ENCODE assay signal across 17 mouse cellular contexts in the genomic region with DNA sequence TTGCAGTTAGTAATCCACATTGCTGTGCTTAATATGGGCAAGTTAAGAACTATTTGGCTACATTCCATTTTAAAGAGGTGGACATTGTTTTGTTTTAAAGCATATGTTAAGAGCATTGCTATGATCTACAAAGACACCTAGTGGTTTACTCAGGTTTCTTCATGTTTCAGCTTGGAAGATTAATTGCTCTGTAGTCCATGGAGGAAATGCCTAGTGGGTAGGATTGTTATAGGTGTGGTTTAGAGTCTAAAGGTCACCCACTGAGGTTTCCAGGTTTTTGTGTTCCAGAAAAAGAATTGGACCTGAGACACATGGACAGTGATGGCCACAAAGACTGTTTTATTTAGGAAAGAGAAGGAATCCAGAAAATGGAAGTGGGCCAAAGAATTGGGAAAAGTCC.
"Had no signal": no experiment of that assay in that cellular context is flagged by ENCODE, and none has a peak within 500 bp of the region (broad histone marks: within the 10 kb centered on the region; RNA-seq: fewer than 3 reads in every experiment).

No protein-coding gene starts in this region.

- H3K4me1 ChIP-seq: kidney, embryonic 15.5 days; limb, embryonic 12.5 days; limb, embryonic 15.5 days; liver, embryonic 13.5 days; neural tube, embryonic 12.5 days; neural tube, embryonic 15.5 days had no signal

- DNase-seq: kidney, postnatal 25 days; left cerebral cortex, postnatal 4 days; liver, embryonic 13.5 days; lung, adult 2 months; lung, postnatal 14 days; lung, postnatal 4 days; midbrain, embryonic 14.5 days; right cerebral cortex, adult 18-20 months; right cerebral cortex, postnatal 14 days; right cerebral cortex, postnatal 4 days; thymus, postnatal 25 days had no signal

- H3K36me3 ChIP-seq: kidney, embryonic 15.5 days; limb, embryonic 12.5 days; limb, embryonic 15.5 days; liver, embryonic 13.5 days; neural tube, embryonic 12.5 days; neural tube, embryonic 15.5 days had no signal

- H3K4me3 ChIP-seq: kidney, embryonic 15.5 days; limb, embryonic 12.5 days; limb, embryonic 15.5 days; liver, embryonic 13.5 days; neural tube, embryonic 12.5 days; neural tube, embryonic 15.5 days had no signal

- H3K9ac ChIP-seq: kidney, embryonic 15.5 days; limb, embryonic 12.5 days; limb, embryonic 15.5 days; liver, embryonic 13.5 days; neural tube, embryonic 12.5 days; neural tube, embryonic 15.5 days had no signal

- H3K9me3 ChIP-seq: kidney, embryonic 15.5 days; limb, embryonic 12.5 days; limb, embryonic 15.5 days; liver, embryonic 13.5 days; neural tube, embryonic 12.5 days; neural tube, embryonic 15.5 days had no signal

- H3K27me3 ChIP-seq: kidney, embryonic 15.5 days; limb, embryonic 12.5 days; limb, embryonic 15.5 days; liver, embryonic 13.5 days; neural tube, embryonic 12.5 days; neural tube, embryonic 15.5 days had no signal

- H3K27ac ChIP-seq: kidney, embryonic 15.5 days; limb, embryonic 12.5 days; limb, embryonic 15.5 days; liver, embryonic 13.5 days; neural tube, embryonic 12.5 days; neural tube, embryonic 15.5 days had no signal

- H3K4me2 ChIP-seq: kidney, embryonic 15.5 days; limb, embryonic 12.5 days; limb, embryonic 15.5 days; liver, embryonic 13.5 days; midbrain, embryonic 11.5 days; neural tube, embryonic 12.5 days; neural tube, embryonic 15.5 days had no signal
